In genomic region chr5:138755453-138756301, GRCm38 (mm10) we compare ENCODE assay signal across 8 mouse cellular contexts. TPM values are rescaled to one million over a fixed set of nuclear protein-coding genes. Genes with fewer than 3 reads are reported as not detected.
DNase-seq lines count a peak whose midpoint lies in the region; ATAC-seq and TF ChIP-seq lines count a peak whose summit lies in the region.

No protein-coding gene starts in this region.

- 2% methylated on average over 61 of the region's 61 CpGs for WGBS in bone marrow, adult 2 months
- under 1% methylated on average over 61 of the region's 61 CpGs for WGBS in hindbrain, embryonic 13.5 days
- 1% methylated on average over 61 of the region's 61 CpGs for WGBS in limb, embryonic 10.5 days
- WGBS in midbrain, embryonic 15.5 days, result under 1% methylated on average over 61 of the region's 61 CpGs

- ATAC-seq in cerebellum, adult (ENCODE audit: insufficient number of reproducible peaks, low FRiP score, low TSS enrichment), result no peak
- ATAC-seq in frontal cortex, adult (ENCODE audit: low TSS enrichment), result peak; percentile 13; the same call in 1 of the 2 replicates
- peak; percentile 9; the same call in 1 of the 2 replicates for ATAC-seq in hindbrain, embryonic 13.5 days (ENCODE audit: low FRiP score)
- ATAC-seq in midbrain, embryonic 15.5 days (replicated peaks), result peak; percentile 10

- H3K4me3 ChIP-seq in bone marrow, adult 2 months (replicated peaks; ENCODE audit: control insufficient read depth, low read depth, low read length), result peak overlapping the region; percentile 55
- peak overlapping the region; percentile 87 for H3K4me3 ChIP-seq in hindbrain, embryonic 13.5 days
- peak overlapping the region; percentile 73 for H3K4me3 ChIP-seq in limb, embryonic 10.5 days
- peak overlapping the region; percentile 91 for H3K4me3 ChIP-seq in midbrain, embryonic 15.5 days

- peaks cover 32% of the 10 kb centered on the region for H3K36me3 ChIP-seq in hindbrain, embryonic 13.5 days
- H3K36me3 ChIP-seq in limb, embryonic 10.5 days, result no peaks in the 10 kb centered on the region
- H3K36me3 ChIP-seq in midbrain, embryonic 15.5 days (replicated peaks), result peaks cover 7% of the 10 kb centered on the region

- H3K27ac ChIP-seq in bone marrow, adult 2 months (ENCODE audit: control insufficient read depth, insufficient read depth, low read depth, low read length, poor library complexity), result no peak overlapping the region
- H3K27ac ChIP-seq in hindbrain, embryonic 13.5 days, result peak overlapping the region; percentile 99
- H3K27ac ChIP-seq in limb, embryonic 10.5 days, result no peak overlapping the region
- peak overlapping the region; percentile 97 for H3K27ac ChIP-seq in midbrain, embryonic 15.5 days

- H3K9me3 ChIP-seq in hindbrain, embryonic 13.5 days, result no peaks in the 10 kb centered on the region
- no peaks in the 10 kb centered on the region for H3K9me3 ChIP-seq in limb, embryonic 10.5 days (replicated peaks)
- no peaks in the 10 kb centered on the region for H3K9me3 ChIP-seq in midbrain, embryonic 15.5 days

- H3K27me3 ChIP-seq in hindbrain, embryonic 13.5 days, result peaks cover 6% of the 10 kb centered on the region; the same call in 1 of the 2 replicates
- H3K27me3 ChIP-seq in limb, embryonic 10.5 days (ENCODE audit: low read depth, poor library complexity, severe bottlenecking), result peaks cover 90% of the 10 kb centered on the region
- no peaks in the 10 kb centered on the region for H3K27me3 ChIP-seq in midbrain, embryonic 15.5 days (replicated peaks)

- no peak for TF ChIP-seq POLR2A in bone marrow, adult 2 months (IDR thresholded peaks at IDR 0.05; ENCODE audit: borderline replicate concordance, control insufficient read depth, low read depth, low read length)

- H3K4me1 ChIP-seq in bone marrow, adult 2 months (ENCODE audit: control insufficient read depth, insufficient read depth, low read length), result no peaks in the 10 kb centered on the region
- H3K4me1 ChIP-seq in hindbrain, embryonic 13.5 days (replicated peaks), result peaks cover 61% of the 10 kb centered on the region
- peaks cover 38% of the 10 kb centered on the region for H3K4me1 ChIP-seq in limb, embryonic 10.5 days
- peaks cover 52% of the 10 kb centered on the region for H3K4me1 ChIP-seq in midbrain, embryonic 15.5 days

- H3K4me2 ChIP-seq in hindbrain, embryonic 13.5 days, result peak overlapping the region; percentile 70
- peak overlapping the region; percentile 88 for H3K4me2 ChIP-seq in midbrain, embryonic 15.5 days

- no peak for TF ChIP-seq CTCF in bone marrow, adult 2 months (IDR thresholded peaks at IDR 0.05; ENCODE audit: control insufficient read depth, insufficient read depth, low read length)

- peak overlapping the region; percentile 97 for H3K9ac ChIP-seq in hindbrain, embryonic 13.5 days
- peak overlapping the region; percentile 95 for H3K9ac ChIP-seq in midbrain, embryonic 15.5 days

- DNase-seq in cerebellum, adult 11 months, result peak; percentile 14
- DNase-seq in limb, embryonic 10.5 days (ENCODE audit: low spot score), result peak; percentile 55
- DNase-seq in urinary bladder, postnatal 36 days (ENCODE audit: low spot score in 2 of 2), result peak; percentile 3 to 18

RNA-seq across cellular contexts. Expression of gene Fam20c, which starts 1.4 kb away (rescaled TPM):
- 2.4 TPM in 1 of 2 replicates, not detected in the other for polyA plus RNA-seq in bone marrow, adult 2 months (2011; ENCODE audit: insufficient read depth, insufficient read length, low replicate concordance, missing spikeins)
- 48.0 and 51.5 TPM in 2 replicates for polyA plus RNA-seq in hindbrain, embryonic 13.5 days (2015; fragmentation: Nextera tagmentation; extraction: Ambion mirVana)
- 1.1 and 1.3 TPM in 2 replicates for polyA plus RNA-seq in limb, embryonic 10.5 days (2016; fragmentation: Nextera tagmentation; extraction: Ambion mirVana)
- polyA plus RNA-seq in midbrain, embryonic 15.5 days (2015; fragmentation: Nextera tagmentation; extraction: Ambion mirVana), result 57.9 and 65.4 TPM in 2 replicates

Comparison
In these comparisons a context has a peak if more than half of its experiments do, and no peak if none do; other contexts are left out.
1. H3K27ac ChIP-seq: peak in hindbrain, embryonic 13.5 days (single experiment) and midbrain, embryonic 15.5 days (single experiment); none in bone marrow, adult 2 months (single experiment) and limb, embryonic 10.5 days (single experiment).
2. RNA of gene Fam20c, which starts 1.4 kb away (polyA plus RNA-seq): 57.9 to 65.4 TPM in midbrain, embryonic 15.5 days and 48.0 to 51.5 TPM in hindbrain, embryonic 13.5 days; 1.1 to 1.3 TPM in limb, embryonic 10.5 days and 2.4 TPM in bone marrow, adult 2 months; every median in the first group is over 10 times any median in the second.
3. Peak in every context shown above with its lines, with median percentiles within 50 percentile points of each other: DNase-seq and H3K4me3 ChIP-seq.